Mouse (Mus musculus) kidney, postnatal 0 days (tissue): Measurements from ENCODE around the gene Fyn. TPM values are rescaled to one million over a fixed set of nuclear protein-coding genes. Genes with fewer than 3 reads are reported as not detected.

ENCODE experiments used
- ATAC-seq: fragments of 200-750 bp; cut with Nextera tagmentation; replicated peaks from 2 replicates; pipeline ENCODE4 v1.8.0; 2017; ENCODE audit warnings: low read depth, moderate number of reproducible peaks, moderate TSS enrichment, moderate library complexity; ENCODE audit not compliant: low FRiP score
- DNase-seq: peaks from one replicate; pipeline ENCODE4 v3.0.0-alpha.2; 2016; ENCODE audit warnings: low spot score
- H3K27ac ChIP-seq: fragments of 300-500 bp; sonication (generic); 2 replicates; pipeline ENCODE4 v1.5.1; 2014; ENCODE audit warnings: mild to moderate bottlenecking
- H3K27me3 ChIP-seq: fragments of 300-500 bp; sonication (generic); 2 replicates; pipeline ENCODE4 v1.6.1; 2014; ENCODE audit warnings: low read length, mixed read lengths; ENCODE audit not compliant: insufficient read depth
- H3K36me3 ChIP-seq: fragments of 300-500 bp; sonication (generic); 2 replicates; pipeline ENCODE4 v1.6.1; 2014; ENCODE audit warnings: low read length, mixed read lengths; ENCODE audit not compliant: insufficient read depth
- H3K4me1 ChIP-seq: fragments of 300-500 bp; sonication (generic); replicated peaks from 2 replicates; pipeline ENCODE4 v1.6.1; 2014; ENCODE audit warnings: antibody characterized with exemption, low read length, mixed read lengths; ENCODE audit not compliant: insufficient read depth
- H3K4me2 ChIP-seq: fragments of 300-500 bp; sonication (generic); 2 replicates; pipeline ENCODE4 v1.6.1; 2014; ENCODE audit warnings: mild to moderate bottlenecking, low read length, moderate library complexity, mixed read lengths
- H3K4me3 ChIP-seq: fragments of 300-500 bp; sonication (generic); replicated peaks from 2 replicates; pipeline ENCODE4 v1.5.1; 2014; ENCODE audit warnings: low read depth, low read length
- H3K9ac ChIP-seq: fragments of 300-500 bp; sonication (generic); 2 replicates; pipeline ENCODE4 v1.6.1; 2014; ENCODE audit warnings: low read depth, low read length
- H3K9me3 ChIP-seq: fragments of 300-500 bp; sonication (generic); replicated peaks from 2 replicates; pipeline ENCODE4 v1.6.1; 2016; ENCODE audit warnings: low read length, inconsistent platforms, mixed read lengths
- CTCF ChIP-seq: IDR thresholded peaks from 2 replicates; pipeline ENCODE4 v1.5.1; 2016; ENCODE audit warnings: antibody characterized with exemption, low read depth, mild to moderate bottlenecking, moderate library complexity
- WGBS: fragments of 180-500 bp; shearing (Covaris S2); extraction: QIAGEN DNeasy Blood & Tissue Kit; methylation state at CpG from one replicate; pipeline ENCODE4 v1.1.7; 2014; 5-methylcytosine and 5-hydroxymethylcytosine counted together
- polyA plus RNA-seq: library from polyadenylated mRNA; unstranded; fragments of >200 nt; fragmentation: Nextera tagmentation; extraction: Ambion mirVana; gene quantifications from 2 replicates; pipeline ENCODE4 v1.2.1, GENCODE M21; 2015

The Fyn gene
- polyA plus RNA-seq, 1 experiment from 2014 or later = 27.8 TPM

- DNase-seq = no peak
- H3K4me1 ChIP-seq = no peaks in the 10 kb centered on the region
- no peak for ATAC-seq
- no peaks in the 10 kb centered on the region for H3K27me3 ChIP-seq
- H3K36me3 ChIP-seq = no peaks in the 10 kb centered on the region
- no peak for TF ChIP-seq CTCF
- no peak overlapping the region for H3K4me3 ChIP-seq
- H3K9me3 ChIP-seq = no peaks in the 10 kb centered on the region
- H3K4me2 ChIP-seq = no peak overlapping the region
- no peak overlapping the region for H3K9ac ChIP-seq
- WGBS = 43% methylated on average over 3 of the region's 3 CpGs
- no peak overlapping the region for H3K27ac ChIP-seq
Measured at GRCm38 (mm10) chr10:39334320-39334719, 34.3 kb upstream of the Fyn start.

DNA sequence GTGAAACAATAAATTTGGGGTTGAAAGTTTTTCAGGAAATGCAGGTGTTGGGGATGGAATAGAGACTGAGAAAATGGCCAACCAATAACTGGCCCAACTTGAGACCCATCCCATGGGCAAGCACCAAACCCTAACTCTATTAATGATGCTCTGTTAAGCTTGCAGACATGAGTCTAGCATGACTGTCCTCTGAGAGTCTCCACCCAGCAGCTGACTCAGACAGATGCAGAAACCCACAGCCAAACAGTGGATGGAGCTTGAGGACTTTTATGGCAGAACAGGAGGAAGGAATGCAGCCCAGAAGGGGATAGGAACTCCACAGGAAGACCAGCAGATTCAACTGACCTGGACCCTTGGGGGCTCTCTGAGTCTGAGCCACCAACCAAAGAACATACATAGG, 32.8 kb upstream of the Fyn start:
- no peaks in the 10 kb centered on the region for H3K9me3 ChIP-seq
- no peak overlapping the region for H3K9ac ChIP-seq
- H3K4me1 ChIP-seq = no peaks in the 10 kb centered on the region
- H3K27ac ChIP-seq = no peak overlapping the region
- H3K4me3 ChIP-seq = no peak overlapping the region
- no peak for DNase-seq
- H3K36me3 ChIP-seq = no peaks in the 10 kb centered on the region
- no peak for TF ChIP-seq CTCF
- no peak overlapping the region for H3K4me2 ChIP-seq
- ATAC-seq = no peak
- H3K27me3 ChIP-seq = no peaks in the 10 kb centered on the region

DNA sequence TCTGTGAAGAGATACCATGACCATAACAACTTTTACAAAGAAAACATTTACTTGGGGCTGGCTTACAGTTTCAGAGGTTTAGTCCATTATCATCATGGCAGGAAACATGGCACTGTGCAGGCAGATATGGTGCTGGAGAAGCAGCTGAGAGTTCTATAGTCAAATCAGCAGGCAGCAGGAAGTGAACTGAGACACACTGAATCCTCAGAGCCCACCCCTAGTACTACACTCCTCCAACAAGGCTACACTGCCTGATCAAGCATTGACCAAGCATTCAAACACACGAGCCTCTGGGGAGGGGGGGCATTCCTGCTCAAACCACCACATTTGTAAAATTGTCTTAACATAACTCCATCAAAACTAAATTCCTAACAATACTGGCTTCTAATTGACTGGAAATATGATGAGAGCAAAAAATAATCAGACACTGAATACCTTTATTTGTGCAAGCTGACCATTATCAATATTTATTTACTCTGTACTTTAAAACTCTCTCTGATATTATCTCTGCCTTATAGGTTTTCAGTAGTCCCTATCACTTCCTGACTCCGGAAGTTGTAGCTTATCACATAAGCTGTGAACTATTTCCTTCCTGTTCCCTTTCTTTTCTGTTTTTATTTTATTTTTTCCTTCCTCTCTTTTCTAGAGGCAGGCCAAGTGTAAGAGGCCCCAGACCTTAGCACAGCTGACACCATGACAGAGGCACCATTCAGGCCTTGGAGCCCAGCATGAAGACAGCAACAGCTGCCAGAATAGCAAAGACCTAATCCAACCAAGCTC, 29.3 kb upstream of the Fyn start:
- Histone ChIP-seq H3K4me2 (no peak overlapping the region), H3K9me3 (no peaks in the 10 kb centered on the region), H3K4me1 (no peaks in the 10 kb centered on the region), H3K27ac (no peak overlapping the region), H3K27me3 (no peaks in the 10 kb centered on the region), H3K4me3 (no peak overlapping the region), H3K36me3 (no peaks in the 10 kb centered on the region), H3K9ac (no peak overlapping the region)
- ATAC-seq (no peak), DNase-seq (no peak)
- no peak for TF ChIP-seq CTCF
- 63% methylated on average over 2 of the region's 2 CpGs for WGBS

- H3K4me2 ChIP-seq = no peak overlapping the region
- no peaks in the 10 kb centered on the region for H3K9me3 ChIP-seq
- ATAC-seq (no peak), DNase-seq (no peak)
- no peaks in the 10 kb centered on the region for H3K4me1 ChIP-seq
- WGBS = 89% methylated on average over 2 of the region's 2 CpGs
- no peak overlapping the region for H3K27ac ChIP-seq
- H3K4me3 ChIP-seq = no peak overlapping the region
- H3K27me3 ChIP-seq = no peaks in the 10 kb centered on the region
- no peak overlapping the region for H3K9ac ChIP-seq
- no peak for TF ChIP-seq CTCF
- H3K36me3 ChIP-seq = no peaks in the 10 kb centered on the region
Measured at GRCm38 (mm10) chr10:39339969-39340236, 28.8 kb upstream of the Fyn start.

- H3K9ac ChIP-seq = no peak overlapping the region
- no peaks in the 10 kb centered on the region for H3K36me3 ChIP-seq
- TF ChIP-seq CTCF = no peak
- 67% methylated on average over 1 of the region's 1 CpGs for WGBS
- H3K9me3 ChIP-seq = no peaks in the 10 kb centered on the region
- ATAC-seq (no peak), DNase-seq (no peak)
- no peak overlapping the region for H3K4me2 ChIP-seq
- H3K4me1 ChIP-seq = no peaks in the 10 kb centered on the region
- no peak overlapping the region for H3K27ac ChIP-seq
- no peaks in the 10 kb centered on the region for H3K27me3 ChIP-seq
- no peak overlapping the region for H3K4me3 ChIP-seq
Measured at GRCm38 (mm10) chr10:39343551-39343950, 25.1 kb upstream of the Fyn start.

- Histone ChIP-seq H3K4me1 (no peaks in the 10 kb centered on the region), H3K27ac (no peak overlapping the region), H3K4me3 (no peak overlapping the region), H3K9me3 (no peaks in the 10 kb centered on the region), H3K4me2 (no peak overlapping the region), H3K36me3 (no peaks in the 10 kb centered on the region), H3K27me3 (no peaks in the 10 kb centered on the region), H3K9ac (no peak overlapping the region)
- no peak for DNase-seq
- WGBS = 58% methylated on average over 1 of the region's 1 CpGs
- TF ChIP-seq CTCF = no peak
- ATAC-seq = no peak
Measured at GRCm38 (mm10) chr10:39345921-39346320, 22.7 kb upstream of the Fyn start.

- H3K27ac ChIP-seq = no peak overlapping the region
- no peak overlapping the region for H3K4me3 ChIP-seq
- WGBS = 93% methylated on average over 14 of the region's 14 CpGs
- DNase-seq = no peak
- no peaks in the 10 kb centered on the region for H3K27me3 ChIP-seq
- no peak overlapping the region for H3K4me2 ChIP-seq
- TF ChIP-seq CTCF = no peak
- no peak for ATAC-seq
- no peak overlapping the region for H3K9ac ChIP-seq
- no peaks in the 10 kb centered on the region for H3K36me3 ChIP-seq
- H3K4me1 ChIP-seq = no peaks in the 10 kb centered on the region
- no peaks in the 10 kb centered on the region for H3K9me3 ChIP-seq
Measured at GRCm38 (mm10) chr10:39349781-39350364, 18.8 kb upstream of the Fyn start.
